Mouse (Mus musculus): ENCODE measurements at regions not wholly inside any gene's neighbourhood (a gene's known extent, or its start where the extent isn't known, plus 50 kb on each side); places are given as distances from the start of the nearest gene placed in this dataset.
"Not testable (repeated sequence)": the region's sequence is repeated elsewhere in the genome, so short reads cannot be mapped to it uniquely, and the experiment has no call there.

DNA sequence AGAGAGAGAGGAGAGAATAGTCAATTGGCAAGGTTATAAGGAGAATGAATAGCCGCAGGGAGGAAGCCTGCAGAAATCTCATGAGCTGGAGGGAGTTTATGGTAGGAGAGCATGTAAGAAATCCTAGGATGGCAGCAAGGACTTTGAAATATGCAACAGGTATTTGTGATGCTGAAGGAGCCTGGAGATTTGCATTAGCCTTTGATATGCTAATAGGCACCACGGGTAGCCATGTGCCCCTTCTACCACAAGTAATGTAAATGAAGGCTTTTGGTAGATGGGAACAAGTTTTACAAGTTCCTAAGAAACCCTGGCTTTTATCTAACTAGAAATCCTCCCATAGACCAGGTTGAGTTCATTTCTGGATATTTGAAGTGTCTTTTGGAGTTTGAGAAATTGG, 871.2 kb downstream of the Defb40 start:
- no peak for DNase-seq (ENCODE audit: low spot score in 2 of 2)
- no peak for TF ChIP-seq CTCF (conservative IDR thresholded peaks at IDR 0.05)
- Histone ChIP-seq H3K4me3 (no peak overlapping the region), H3K27ac (no peak overlapping the region)

DNA sequence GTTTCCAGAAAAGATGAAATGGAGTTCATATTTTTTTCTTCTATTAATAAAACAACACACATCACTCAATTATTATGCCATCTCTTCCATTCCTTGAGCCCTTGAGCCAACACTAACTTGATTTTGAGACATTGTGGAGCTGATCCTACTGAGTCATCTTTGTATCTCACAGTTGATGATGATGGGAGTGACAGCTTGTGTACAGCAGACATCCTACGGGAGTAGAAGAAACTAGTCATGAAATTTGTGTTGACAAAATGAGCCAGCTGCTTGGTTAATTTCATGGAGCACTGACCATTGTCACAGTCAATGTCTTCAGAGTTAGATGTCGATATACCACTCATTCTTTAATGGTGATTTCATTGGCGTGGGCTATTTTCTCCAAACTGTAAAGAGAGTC, 912.6 kb downstream of the Defb40 start:
- Histone ChIP-seq H3K4me3 (no peak overlapping the region), H3K27ac (no peak overlapping the region)
- TF ChIP-seq CTCF (conservative IDR thresholded peaks at IDR 0.05) = no peak
- DNase-seq (ENCODE audit: low spot score in 2 of 2) = no peak

DNA sequence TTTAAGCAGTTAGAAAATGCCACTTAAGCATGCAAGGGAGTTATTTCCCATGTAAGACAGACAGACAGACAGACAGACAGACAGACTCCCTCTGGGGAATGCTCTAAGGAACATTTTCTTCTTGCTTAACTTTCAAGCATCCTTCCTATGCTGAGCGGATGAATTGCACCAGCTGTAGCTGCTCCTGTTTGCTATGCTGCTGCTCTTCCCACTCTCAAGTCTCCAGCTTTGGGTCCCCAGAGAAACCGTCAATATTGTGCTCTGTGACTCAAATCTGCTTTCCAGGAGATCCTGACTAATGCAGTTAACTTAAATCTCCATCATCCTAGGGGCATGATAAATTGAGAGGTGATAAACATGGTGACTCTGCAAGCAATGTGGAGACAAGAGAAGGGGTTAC, 918.5 kb downstream of the Defb40 start:
- TF ChIP-seq CTCF (conservative IDR thresholded peaks at IDR 0.05) = no peak
- Histone ChIP-seq H3K27ac (no peak overlapping the region), H3K4me3 (no peak overlapping the region)
- no peak for DNase-seq (ENCODE audit: low spot score in 2 of 2)

DNA sequence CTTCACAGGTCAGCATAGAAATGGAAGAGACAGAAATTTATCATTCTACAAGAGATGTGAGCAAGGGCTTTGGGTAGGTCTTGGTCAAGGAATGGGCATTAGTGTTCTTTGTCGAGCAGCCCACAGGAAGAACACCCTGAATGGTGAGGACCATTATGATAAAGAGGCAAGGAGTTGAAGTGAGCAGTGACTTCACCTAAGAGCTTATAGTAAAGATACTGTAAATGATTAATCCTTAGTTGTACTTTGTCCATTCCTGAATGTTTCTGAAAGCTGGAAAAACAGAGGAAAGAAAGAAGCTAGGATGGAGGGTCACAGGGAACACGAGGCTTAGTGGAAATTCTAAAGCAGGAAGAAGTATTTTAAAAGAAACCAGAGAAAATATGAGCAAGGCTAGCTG, 956.9 kb downstream of the Defb40 start:
- Histone ChIP-seq H3K4me3 (no peak overlapping the region), H3K27ac (no peak overlapping the region)
- DNase-seq (ENCODE audit: low spot score in 2 of 2) = no peak
- no peak for TF ChIP-seq CTCF (conservative IDR thresholded peaks at IDR 0.05)

DNA sequence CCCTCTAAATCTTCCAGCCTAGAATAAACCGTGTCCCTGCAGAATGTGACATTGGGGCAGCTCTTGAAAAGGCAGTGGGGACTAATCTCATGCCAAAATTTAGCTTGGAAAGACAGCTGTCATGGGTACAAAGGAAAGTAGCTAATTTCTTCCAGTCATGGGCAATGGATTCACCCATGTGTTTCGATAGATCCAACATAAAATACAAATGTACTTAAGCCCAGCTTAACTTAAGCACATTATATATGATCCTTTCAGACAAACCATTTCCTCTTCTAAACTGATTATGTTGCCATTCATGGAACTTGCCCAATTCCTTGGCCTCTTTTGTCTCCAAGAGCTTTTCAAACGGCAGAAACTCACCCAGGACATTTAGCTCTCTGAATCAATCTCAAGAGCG, 970.5 kb downstream of the Defb40 start:
- H3K27ac ChIP-seq = no peak overlapping the region
- DNase-seq (ENCODE audit: low spot score in 2 of 2) = no peak
- TF ChIP-seq CTCF (conservative IDR thresholded peaks at IDR 0.05) = no peak

DNA sequence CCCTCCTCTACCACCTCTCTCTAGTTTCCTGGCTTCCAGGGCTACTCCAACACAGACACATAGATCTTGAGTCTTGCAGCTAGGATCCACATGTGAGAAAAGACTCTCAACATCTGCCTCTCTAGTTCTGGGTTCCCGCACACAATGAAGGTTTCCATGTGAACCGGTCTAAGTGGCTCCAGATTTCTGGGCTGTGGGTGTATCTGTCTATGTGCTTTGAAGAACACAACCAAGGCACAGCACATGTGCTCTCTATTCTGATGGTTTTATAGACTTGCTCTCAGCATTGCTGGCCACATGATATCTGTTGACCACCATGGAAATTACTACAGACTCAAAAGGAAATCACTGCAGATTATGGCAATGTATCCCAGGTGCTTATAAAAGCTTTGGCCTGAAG, 972.4 kb downstream of the Defb40 start:
- H3K4me3 ChIP-seq = no peak overlapping the region
- H3K27ac ChIP-seq = no peak overlapping the region
- no peak for DNase-seq (ENCODE audit: low spot score in 2 of 2)
- no peak for TF ChIP-seq CTCF (conservative IDR thresholded peaks at IDR 0.05)

More for the DNA sequence above, 970.5 kb downstream of the Defb40 start:
- no peak overlapping the region for H3K4me3 ChIP-seq

DNA sequence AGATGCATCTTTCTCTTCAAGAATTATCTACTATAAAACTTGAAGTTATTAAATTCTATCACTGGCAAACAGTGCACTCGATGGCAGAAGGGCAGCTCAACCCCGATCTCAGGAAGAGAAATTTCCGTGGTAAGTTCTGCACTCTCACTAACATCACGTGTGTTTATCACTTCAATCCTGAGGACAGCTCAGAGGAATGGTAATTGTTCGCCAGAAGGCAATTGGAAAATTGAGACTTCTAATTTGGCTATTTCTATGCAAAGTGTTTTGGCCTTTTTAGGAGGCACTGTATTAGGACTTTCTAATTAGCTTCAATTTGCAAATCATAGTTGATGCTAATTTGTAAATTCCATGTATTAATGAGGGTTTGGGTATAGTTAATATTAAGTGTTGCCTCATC, 977.3 kb downstream of the Defb40 start:
- no peak for DNase-seq (ENCODE audit: low spot score in 2 of 2)
- no peak for TF ChIP-seq CTCF (conservative IDR thresholded peaks at IDR 0.05)
- Histone ChIP-seq H3K4me3 (no peak overlapping the region), H3K27ac (no peak overlapping the region)

DNA sequence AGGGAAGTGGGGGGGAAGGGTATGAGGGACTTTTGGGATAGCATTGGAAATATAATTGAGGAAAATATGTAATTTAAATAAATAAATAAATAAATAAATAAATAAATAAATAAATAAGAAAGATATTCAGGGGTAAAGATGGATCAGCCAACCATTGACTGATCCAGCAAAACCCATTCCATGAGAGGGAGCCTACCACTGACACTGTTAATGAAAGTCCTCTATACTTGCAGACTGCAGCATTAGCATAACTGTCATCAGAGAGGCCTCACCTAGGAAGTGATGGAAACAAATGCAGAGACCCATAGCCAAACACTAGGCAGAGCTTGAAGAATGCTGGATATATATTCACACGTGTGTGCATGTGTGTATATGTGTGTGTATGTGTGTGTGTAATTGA, 993.3 kb downstream of the Defb40 start:
- no peak overlapping the region for H3K27ac ChIP-seq

DNA sequence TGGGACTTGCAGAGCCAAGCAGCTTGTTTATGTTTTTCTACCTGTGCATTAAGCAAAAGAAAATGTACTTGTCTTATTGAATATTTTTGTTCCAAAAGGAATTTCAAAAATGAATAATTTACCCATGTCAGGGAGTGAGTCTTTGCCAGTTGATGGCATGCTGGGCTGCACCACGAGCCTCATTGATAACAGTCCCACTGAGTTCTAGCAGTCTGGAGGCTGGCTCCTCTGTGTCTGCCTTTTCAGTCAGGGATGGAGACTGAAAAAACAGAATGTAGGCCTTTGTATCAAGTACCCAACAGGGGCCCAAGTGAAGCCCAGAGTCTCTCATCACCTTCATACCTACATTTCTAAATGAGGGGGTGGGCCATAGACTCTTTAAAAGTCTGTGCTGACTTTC, 1029.2 kb downstream of the Defb40 start:
- DNase-seq (ENCODE audit: low spot score in 2 of 2) = no peak
- Histone ChIP-seq H3K27ac (no peak overlapping the region), H3K4me3 (no peak overlapping the region)
- TF ChIP-seq CTCF (conservative IDR thresholded peaks at IDR 0.05) = no peak

More for the DNA sequence above, 993.3 kb downstream of the Defb40 start:
- TF ChIP-seq CTCF (conservative IDR thresholded peaks at IDR 0.05) = no peak
- no peak overlapping the region for H3K4me3 ChIP-seq
- DNase-seq (ENCODE audit: low spot score in 2 of 2) = no peak

DNA sequence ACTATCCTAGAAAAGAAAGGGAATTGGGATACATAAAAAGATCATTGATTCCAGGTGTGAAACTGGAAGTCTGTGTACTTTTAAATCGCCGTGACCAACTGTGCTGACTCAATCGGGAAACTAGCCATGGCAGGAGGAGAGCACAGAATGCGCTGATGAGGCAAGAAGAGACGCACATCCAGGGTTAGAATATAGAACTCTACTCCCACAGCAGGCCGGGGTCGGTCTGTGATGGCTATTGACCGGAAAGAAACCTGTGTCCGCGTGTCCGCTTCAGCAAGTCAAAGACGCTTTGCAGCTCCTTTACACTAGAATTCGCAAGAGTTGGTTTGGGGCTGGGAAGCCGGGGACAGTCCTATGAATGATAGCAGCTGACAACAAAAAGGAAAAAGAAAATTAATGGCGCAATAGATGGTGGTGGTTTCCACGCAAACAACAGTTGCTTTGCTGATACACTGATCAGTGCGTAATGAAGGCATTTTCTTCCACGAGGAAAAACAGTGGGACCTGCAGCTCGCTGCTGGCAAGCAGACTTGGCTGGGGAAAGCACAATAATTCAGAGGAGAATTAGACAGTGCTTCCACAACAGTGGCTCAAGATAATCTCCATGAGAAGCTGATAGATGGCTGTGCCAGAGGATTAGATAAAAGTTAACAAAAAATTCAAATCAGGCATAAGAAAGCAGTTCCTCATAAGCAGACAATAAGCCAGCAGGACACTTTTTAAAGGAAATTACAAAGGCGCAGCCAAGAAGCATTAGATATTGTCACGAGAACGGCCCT, 1029.8 kb downstream of the Defb40 start:
- DNase-seq (ENCODE audit: low spot score in 2 of 2) = no peak
- Histone ChIP-seq H3K27ac (no peak overlapping the region), H3K4me3 (peak overlapping the region; percentile 35)
- TF ChIP-seq CTCF (conservative IDR thresholded peaks at IDR 0.05) = no peak

DNA sequence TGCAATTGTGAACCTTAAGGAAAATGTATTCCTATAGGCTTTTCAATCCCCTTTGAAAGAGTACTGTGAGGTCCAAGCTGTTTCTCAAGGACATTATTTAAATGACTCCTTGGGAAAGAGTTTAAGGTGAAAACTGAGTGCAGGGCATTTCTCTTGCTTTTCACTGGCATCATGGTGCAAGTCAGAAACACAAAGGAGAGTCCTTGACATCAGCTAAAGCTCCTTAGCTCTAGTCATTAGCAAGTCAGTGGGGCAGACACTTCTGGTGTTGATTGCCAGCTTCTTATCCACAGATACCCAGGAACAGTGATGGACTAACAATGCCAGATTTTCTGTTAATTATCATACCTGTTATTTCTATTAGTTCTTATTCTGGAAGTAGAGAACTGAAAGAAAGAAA, 1043.4 kb downstream of the Defb40 start:
- Histone ChIP-seq H3K4me3 (no peak overlapping the region), H3K27ac (no peak overlapping the region)
- DNase-seq (ENCODE audit: low spot score in 2 of 2) = no peak
- TF ChIP-seq CTCF (conservative IDR thresholded peaks at IDR 0.05) = no peak

DNA sequence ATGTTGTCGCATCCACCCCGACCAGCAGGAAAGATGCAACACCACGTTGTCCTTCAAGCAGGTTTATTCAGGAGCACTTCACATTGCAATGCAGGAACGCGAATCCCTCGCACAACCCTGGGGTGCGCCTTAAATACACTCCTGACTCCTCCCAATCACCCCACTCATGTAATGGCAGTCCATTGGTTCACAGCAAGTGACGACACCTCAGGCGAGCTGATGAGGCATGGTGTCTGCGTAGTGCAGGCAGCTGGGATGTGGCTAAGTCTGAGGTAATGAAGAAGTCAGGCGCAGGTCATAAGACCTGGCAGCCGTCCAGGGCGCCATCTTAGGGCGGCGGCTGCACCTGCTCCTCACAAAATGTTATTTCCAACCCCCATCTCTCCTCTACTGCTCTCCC, 1068.7 kb downstream of the Defb40 start:
- Histone ChIP-seq H3K4me3 (no peak overlapping the region), H3K27ac (no peak overlapping the region)
- DNase-seq (ENCODE audit: low spot score in 2 of 2) = no peak
- no peak for TF ChIP-seq CTCF (conservative IDR thresholded peaks at IDR 0.05)

DNA sequence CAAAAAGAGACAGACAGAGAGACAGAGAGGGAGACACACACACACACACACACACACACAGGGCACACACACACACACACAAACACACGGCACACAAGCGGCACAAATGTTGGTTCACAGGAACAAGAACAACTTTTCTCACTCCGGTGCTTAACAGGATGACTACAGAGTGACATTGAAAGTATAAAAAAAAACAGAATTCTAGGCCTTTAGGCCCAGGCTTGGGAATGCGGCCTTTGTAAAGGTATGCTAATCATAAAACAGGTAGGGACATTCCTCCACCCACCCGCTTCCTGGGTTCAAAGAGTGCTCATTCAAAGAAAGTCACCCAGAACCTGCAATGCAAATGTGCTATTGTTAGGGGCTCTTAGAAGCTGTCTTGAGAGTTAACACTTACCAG, 1089.5 kb downstream of the Defb40 start:
- not testable (repeated sequence) for H3K27ac ChIP-seq; DNase-seq (ENCODE audit: low spot score in 2 of 2); H3K4me3 ChIP-seq

DNA sequence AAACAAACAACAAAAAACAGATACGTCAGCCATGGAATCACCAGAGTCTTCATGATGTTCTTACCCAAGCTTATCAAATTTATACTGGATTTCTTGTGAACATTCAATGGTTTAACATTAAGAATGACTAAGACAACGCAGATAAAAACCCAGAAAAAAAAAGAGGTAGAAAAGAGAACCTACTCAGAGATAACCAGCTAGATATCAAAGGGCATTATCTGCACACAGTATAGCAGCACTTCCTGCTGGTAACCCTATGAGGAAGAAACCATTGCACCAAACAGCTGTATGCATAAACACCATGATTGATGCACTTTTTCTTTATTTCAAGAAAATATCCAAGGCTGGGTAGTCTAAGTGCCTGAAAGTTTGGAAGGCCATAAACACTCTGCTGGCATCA, 1114.7 kb downstream of the Defb40 start:
- Histone ChIP-seq H3K27ac (no peak overlapping the region), H3K4me3 (no peak overlapping the region)
- no peak for DNase-seq (ENCODE audit: low spot score in 2 of 2)
- no peak for TF ChIP-seq CTCF (conservative IDR thresholded peaks at IDR 0.05)

Data from layer of hippocampus, adult 2 months (tissue).